Mouse (Mus musculus) MEL (cell line): ENCODE measurements around the gene Gm43517. TPM values are rescaled to one million over a fixed set of nuclear protein-coding genes. Genes with fewer than 3 reads are reported as not detected.

Experiments
- DNase-seq: peaks from one replicate; pipeline ENCODE4 v3.0.0; 2011; ENCODE audit warnings: low read depth, low spot score
- H3K27ac ChIP-seq: 2 replicates; pipeline ENCODE4 v1.5.1; 2012; ENCODE audit warnings: low read depth, mild to moderate bottlenecking, control low read depth, low read length, moderate library complexity; ENCODE audit not compliant: control insufficient read depth
- H3K27me3 ChIP-seq, 2 experiments: fragments of 150-350 bp in 1 of 2; sonication (generic) in 1 of 2; 2 replicates each; pipeline ENCODE4 v1.6.1; 2012; ENCODE audit warnings: low read length in 2 of 2, mild to moderate bottlenecking in 2 of 2, improper control_type of control experiment in 1 of 2, moderate library complexity in 1 of 2; ENCODE audit not compliant: insufficient read depth in 2 of 2, control insufficient read depth in 1 of 2
- H3K36me3 ChIP-seq, 2 experiments: 2 replicates each; pipeline ENCODE4 v1.6.1; 2012 to 2014; ENCODE audit warnings: low read length in 2 of 2, improper control_type of control experiment in 1 of 2, inconsistent platforms in 1 of 2, mild to moderate bottlenecking in 1 of 2; ENCODE audit not compliant: insufficient read depth in 2 of 2, control insufficient read depth in 1 of 2
- H3K4me1 ChIP-seq, 2 experiments: fragments of 150-350 bp in 1 of 2; sonication (generic) in 1 of 2; 2 replicates each; pipeline ENCODE4 v1.6.1; 2012; ENCODE audit warnings: low read length in 2 of 2, improper control_type of control experiment in 1 of 2, mild to moderate bottlenecking in 1 of 2; ENCODE audit not compliant: insufficient read depth in 2 of 2, control insufficient read depth in 1 of 2
- H3K4me3 ChIP-seq, 2 experiments: fragments of 150-350 bp in 1 of 2; sonication (generic) in 1 of 2; 2 replicates each; pipeline ENCODE4 v1.5.1; 2012; ENCODE audit warnings: low read depth in 2 of 2, low read length in 2 of 2, mild to moderate bottlenecking in 2 of 2, moderate library complexity in 2 of 2, control low read depth in 1 of 2, improper control_type of control experiment in 1 of 2; ENCODE audit not compliant: control insufficient read depth in 1 of 2, insufficient read depth in 1 of 2
- H3K79me2 ChIP-seq: 2 replicates; pipeline ENCODE4 v1.6.1; 2012; ENCODE audit warnings: mild to moderate bottlenecking, low read length, moderate library complexity; ENCODE audit not compliant: control insufficient read depth, poor library complexity, insufficient read depth
- H3K9ac ChIP-seq: 2 replicates; pipeline ENCODE4 v1.6.1; 2012; ENCODE audit warnings: low read depth, mild to moderate bottlenecking, control low read depth, low read length, moderate library complexity; ENCODE audit not compliant: control insufficient read depth, poor library complexity, severe bottlenecking
- H3K9me3 ChIP-seq: fragments of 150-350 bp; sonication (generic); replicated peaks from 2 replicates; pipeline ENCODE4 v1.6.1; 2012; ENCODE audit warnings: mild to moderate bottlenecking, low read length, improper control_type of control experiment, moderate library complexity; ENCODE audit not compliant: insufficient read depth
- BHLHE40 ChIP-seq: IDR thresholded peaks from 2 replicates; pipeline ENCODE4 v1.6.1; 2012; ENCODE audit warnings: low read depth, mild to moderate bottlenecking, inconsistent platforms, low read length, improper control_type of control experiment, borderline replicate concordance
- CHD1 ChIP-seq: IDR thresholded peaks from 2 replicates; pipeline ENCODE4 v1.6.1; 2012; ENCODE audit warnings: low read depth, mild to moderate bottlenecking, inconsistent platforms, low read length, improper control_type of control experiment
- CHD2 ChIP-seq: IDR thresholded peaks from 2 replicates; pipeline ENCODE4 v1.6.1; 2011; ENCODE audit warnings: low read length, improper control_type of control experiment
- CTCF ChIP-seq, 3 experiments: IDR thresholded peaks in 2 of 3; conservative IDR thresholded peaks in 1 of 3; 2 replicates each; pipeline ENCODE4 v1.5.1; 2011 to 2012; ENCODE audit warnings: low read length in 3 of 3, low read depth in 2 of 3, mild to moderate bottlenecking in 2 of 3, improper control_type of control experiment in 1 of 3, inconsistent platforms in 1 of 3, mixed read lengths in 1 of 3, moderate library complexity in 1 of 3; ENCODE audit not compliant: control insufficient read depth in 1 of 3, insufficient read depth in 1 of 3, poor library complexity in 1 of 3, severe bottlenecking in 1 of 3
- E2F4 ChIP-seq: IDR thresholded peaks from 2 replicates; pipeline ENCODE4 v1.6.1; 2011; ENCODE audit warnings: low read depth, low read length, improper control_type of control experiment, borderline replicate concordance
- ELF1 ChIP-seq: IDR thresholded peaks from 2 replicates; pipeline ENCODE4 v1.6.1; 2014; ENCODE audit warnings: low read depth, mild to moderate bottlenecking, inconsistent platforms, low read length, improper control_type of control experiment, moderate library complexity
- EP300 ChIP-seq, 2 experiments: IDR thresholded peaks; 2 replicates each; pipeline ENCODE4 v1.6.1; 2011; ENCODE audit warnings: improper control_type of control experiment in 2 of 2, low read length in 2 of 2, low read depth in 1 of 2, mild to moderate bottlenecking in 1 of 2
- GABPA ChIP-seq: IDR thresholded peaks from 2 replicates; pipeline ENCODE4 v1.6.1; 2012; ENCODE audit warnings: low read depth, mild to moderate bottlenecking, inconsistent platforms, low read length, improper control_type of control experiment, moderate library complexity
- GATA1 ChIP-seq: IDR thresholded peaks from 2 replicates; pipeline ENCODE4 v1.6.1; 2011; ENCODE audit warnings: low read depth, low read length, improper control_type of control experiment
- HCFC1 ChIP-seq: IDR thresholded peaks from 2 replicates; pipeline ENCODE4 v1.6.1; 2012; ENCODE audit warnings: low read depth, mild to moderate bottlenecking, inconsistent platforms, low read length, improper control_type of control experiment, moderate library complexity
- JUND ChIP-seq: IDR thresholded peaks from 2 replicates; pipeline ENCODE4 v1.6.1; 2011; ENCODE audit warnings: low read depth, mild to moderate bottlenecking, improper control_type of control experiment, low read length
- KAT2A ChIP-seq: conservative IDR thresholded peaks from 2 replicates; pipeline ENCODE4 v1.6.1; 2012; ENCODE audit warnings: low read depth, low read length, improper control_type of control experiment, inconsistent platforms
- MAX ChIP-seq: IDR thresholded peaks from 2 replicates; pipeline ENCODE4 v1.6.1; 2011; ENCODE audit warnings: low read length, improper control_type of control experiment
- MAZ ChIP-seq: IDR thresholded peaks from 2 replicates; pipeline ENCODE4 v1.6.1; 2012; ENCODE audit warnings: low read depth, mild to moderate bottlenecking, inconsistent platforms, low read length, improper control_type of control experiment
- MEF2A ChIP-seq: IDR thresholded peaks from 2 replicates; pipeline ENCODE4 v1.6.1; 2014; ENCODE audit warnings: low read depth, mild to moderate bottlenecking, inconsistent platforms, low read length, improper control_type of control experiment; ENCODE audit not compliant: poor library complexity, insufficient replicate concordance, severe bottlenecking; ENCODE audit errors: extremely low read depth
- MYB ChIP-seq: IDR thresholded peaks from 2 replicates; pipeline ENCODE4 v1.6.1; 2011; ENCODE audit warnings: mild to moderate bottlenecking, low read depth, low read length, improper control_type of control experiment
- MYC ChIP-seq: IDR thresholded peaks from 2 replicates; pipeline ENCODE4 v1.6.1; 2011; ENCODE audit warnings: low read depth, mild to moderate bottlenecking, low read length, improper control_type of control experiment, moderate library complexity
- NELFE ChIP-seq: IDR thresholded peaks from 2 replicates; pipeline ENCODE4 v1.6.1; 2011; ENCODE audit warnings: low read depth, low read length, improper control_type of control experiment
- NRF1 ChIP-seq: IDR thresholded peaks from 2 replicates; pipeline ENCODE4 v1.6.1; 2014; ENCODE audit warnings: low read depth, mild to moderate bottlenecking, inconsistent platforms, low read length, improper control_type of control experiment, moderate library complexity; ENCODE audit not compliant: poor library complexity, insufficient read depth, severe bottlenecking
- POLR2AphosphoS5 ChIP-seq: IDR thresholded peaks from 2 replicates; pipeline ENCODE4 v1.6.1; 2012; ENCODE audit warnings: low read depth, borderline replicate concordance, mild to moderate bottlenecking, inconsistent platforms, low read length, moderate library complexity, mixed read lengths
- RAD21 ChIP-seq: IDR thresholded peaks from 2 replicates; pipeline ENCODE4 v1.6.1; 2011; ENCODE audit warnings: mild to moderate bottlenecking, low read depth, low read length, improper control_type of control experiment
- RCOR1 ChIP-seq: IDR thresholded peaks from 2 replicates; pipeline ENCODE4 v1.6.1; 2012; ENCODE audit warnings: low read depth, mild to moderate bottlenecking, inconsistent platforms, low read length, improper control_type of control experiment
- SMC3 ChIP-seq: IDR thresholded peaks from 2 replicates; pipeline ENCODE4 v1.6.1; 2011; ENCODE audit warnings: low read depth, low read length, improper control_type of control experiment
- UBTF ChIP-seq: IDR thresholded peaks from 2 replicates; pipeline ENCODE4 v1.6.1; 2012; ENCODE audit warnings: low read depth, mild to moderate bottlenecking, inconsistent platforms, low read length, improper control_type of control experiment, moderate library complexity, borderline replicate concordance; ENCODE audit not compliant: insufficient read depth
- USF1 ChIP-seq: IDR thresholded peaks from 2 replicates; pipeline ENCODE4 v1.6.1; 2014; ENCODE audit warnings: low read depth, mild to moderate bottlenecking, inconsistent platforms, low read length, improper control_type of control experiment, moderate library complexity
- USF2 ChIP-seq, 2 experiments: IDR thresholded peaks; 2 replicates each; pipeline ENCODE4 v1.6.1; 2011 to 2012; ENCODE audit warnings: improper control_type of control experiment in 2 of 2, low read length in 2 of 2, borderline replicate concordance in 1 of 2, inconsistent platforms in 1 of 2, low read depth in 1 of 2, mild to moderate bottlenecking in 1 of 2; ENCODE audit not compliant: insufficient read depth in 1 of 2
- ZC3H11A ChIP-seq: IDR thresholded peaks from 2 replicates; pipeline ENCODE4 v1.6.1; 2012; ENCODE audit warnings: low read depth, mild to moderate bottlenecking, inconsistent platforms, low read length, improper control_type of control experiment
- ZKSCAN1 ChIP-seq: IDR thresholded peaks from 2 replicates; pipeline ENCODE4 v1.6.1; 2012; ENCODE audit warnings: low read depth, mild to moderate bottlenecking, inconsistent platforms, low read length, improper control_type of control experiment, moderate library complexity
- ZMIZ1 ChIP-seq: IDR thresholded peaks from 2 replicates; pipeline ENCODE4 v1.6.1; 2012; ENCODE audit warnings: low read depth, mild to moderate bottlenecking, inconsistent platforms, low read length, improper control_type of control experiment, moderate library complexity
- ZNF384 ChIP-seq: IDR thresholded peaks from 2 replicates; pipeline ENCODE4 v1.6.1; 2012; ENCODE audit warnings: low read depth, mild to moderate bottlenecking, inconsistent platforms, low read length, improper control_type of control experiment
- polyA plus RNA-seq, 2 experiments: library from polyadenylated mRNA; stranded (reverse) in 1 of 2; unstranded in 1 of 2; fragments of >175 nt in 1 of 2; fragments of >200 nt in 1 of 2; gene quantifications; 2 replicates each; pipeline versions ENCODE4 v1.2.1 to v1.2.4; 2012; ENCODE audit warnings: low replicate concordance in 2 of 2, low read depth in 1 of 2; ENCODE audit not compliant: insufficient read length in 2 of 2, insufficient read depth in 1 of 2, missing spikeins in 1 of 2
- total RNA-seq: library from RNA; depleted of rRNA; stranded (reverse); fragments of 300-350 nt; gene quantifications from 2 replicates; pipeline ENCODE4 v1.2.3, GENCODE M21; 2012

Gene Gm43517
- total and polyA plus RNA-seq, 3 experiments: not detected

DNA sequence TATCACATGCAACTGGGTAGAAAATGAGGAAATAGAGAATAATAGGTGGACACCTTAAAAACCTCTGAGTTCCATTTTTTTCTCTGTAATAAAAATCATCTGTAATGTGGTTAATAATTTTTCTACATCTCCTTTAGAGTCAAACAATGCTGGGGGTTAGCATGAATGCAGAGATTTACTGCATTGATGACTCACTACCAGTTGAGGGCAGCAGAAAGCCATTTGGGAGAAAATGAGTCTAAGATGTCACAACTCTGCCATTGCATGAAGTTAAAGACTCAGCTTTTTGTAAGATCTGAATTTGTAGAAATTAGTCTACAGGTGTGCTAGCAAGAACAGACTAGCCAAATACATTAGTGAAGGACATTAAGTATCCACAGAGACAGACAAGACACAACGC is 16.0 kb upstream of the Gm43517 start:
- Histone ChIP-seq H3K9ac (no peak overlapping the region), H3K36me3 (no peaks in the 10 kb centered on the region), H3K27me3 (no peaks in the 10 kb centered on the region), H3K4me1 (no peaks in the 10 kb centered on the region), H3K9me3 (no peaks in the 10 kb centered on the region), H3K4me3 (no peak overlapping the region), H3K27ac (no peak overlapping the region), H3K79me2 (no peaks in the 10 kb centered on the region)
- peak; percentile 38 for TF ChIP-seq RAD21
- peak in 1 of 3 experiments; percentile 39; a peak in 2 of 6 replicates for TF ChIP-seq CTCF (IDR thresholded peaks at IDR 0.05 in 2 of 3, conservative IDR thresholded peaks at IDR 0.05 in 1 of 3; ENCODE audit: control insufficient read depth in 1 of 3, insufficient read depth in 1 of 3, low read depth in 2 of 3, low read length in 3 of 3, poor library complexity in 1 of 3, severe bottlenecking in 1 of 3)
- no peak for TF ChIP-seq GABPA
- TF ChIP-seq ZMIZ1: no peak
- TF ChIP-seq MYC: no peak
- peak; percentile 21; the same call in 1 of the 2 replicates for TF ChIP-seq SMC3
- TF ChIP-seq ELF1: no peak
- no peak for TF ChIP-seq MAZ
- peak; percentile 5 for DNase-seq

DNA sequence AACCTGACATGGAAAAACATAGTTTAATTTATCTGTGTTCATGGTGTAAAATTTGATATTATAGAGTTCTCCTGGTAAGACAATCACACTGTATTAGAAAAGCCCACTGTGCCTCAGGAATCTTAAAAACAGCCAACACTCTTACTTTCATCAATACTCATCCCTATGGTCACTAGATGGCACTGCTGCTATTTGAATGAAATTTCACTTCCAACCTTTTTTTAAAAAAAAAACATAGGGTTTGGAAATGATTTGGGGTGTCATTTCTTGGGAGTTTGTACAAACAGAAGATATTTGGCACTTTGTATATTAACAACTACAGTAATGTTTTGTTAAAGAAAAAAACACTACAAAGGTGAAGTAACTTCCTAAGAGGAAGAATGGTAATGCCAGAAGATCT is 12.8 kb upstream of the Gm43517 start:
- DNase-seq: peak; percentile 17
- no peak overlapping the region for H3K4me3 ChIP-seq
- TF ChIP-seq MYB (no peak), RAD21 (peak; percentile 60), CTCF (IDR thresholded peaks at IDR 0.05 in 2 of 3, conservative IDR thresholded peaks at IDR 0.05 in 1 of 3; ENCODE audit: control insufficient read depth in 1 of 3, insufficient read depth in 1 of 3, low read depth in 2 of 3, low read length in 3 of 3, poor library complexity in 1 of 3, severe bottlenecking in 1 of 3) (peak in 1 of 3 experiments; percentile 52; a peak in 2 of 6 replicates), NRF1 (no peak), USF1 (no peak), ELF1 (no peak), ZC3H11A (peak; percentile 37; the same call in 1 of the 2 replicates), ZMIZ1 (no peak), BHLHE40 (no peak), CHD2 (no peak), E2F4 (no peak), ZNF384 (peak; percentile 74), MYC (no peak), NELFE (no peak), KAT2A (no peak), CHD1 (no peak), MEF2A (no peak), USF2 (IDR thresholded peaks at IDR 0.05; ENCODE audit: borderline replicate concordance in 1 of 2, insufficient read depth in 1 of 2, low read depth in 1 of 2, low read length in 2 of 2) (no peak), ZKSCAN1 (no peak), HCFC1 (no peak), POLR2AphosphoS5 (no peak), JUND (no peak), SMC3 (peak; percentile 46), EP300 (IDR thresholded peaks at IDR 0.05; ENCODE audit: low read depth in 1 of 2, low read length in 2 of 2) (no peak), RCOR1 (no peak), UBTF (no peak), MAX (no peak), GATA1 (no peak)
- TF ChIP-seq, all 39 proteins: peak for 5
- Histone ChIP-seq H3K79me2 (no peaks in the 10 kb centered on the region), H3K27ac (no peak overlapping the region), H3K27me3 (no peaks in the 10 kb centered on the region), H3K36me3 (no peaks in the 10 kb centered on the region), H3K9me3 (no peaks in the 10 kb centered on the region), H3K9ac (no peak overlapping the region), H3K4me1 (no peaks in the 10 kb centered on the region)
